27 mouse cellular contexts compared by ENCODE assay signal in genomic region chr15:91616016-91616415, GRCm38 (mm10). TPM values are rescaled to one million over a fixed set of nuclear protein-coding genes. Genes with fewer than 3 reads are reported as not detected.
DNase-seq lines count a peak whose midpoint lies in the region; TF ChIP-seq lines count a peak whose summit lies in the region.
"Had no signal": no experiment of that assay in that cellular context is flagged by ENCODE, and none has a peak within 500 bp of the region (broad histone marks: within the 10 kb centered on the region; RNA-seq: fewer than 3 reads in every experiment).

No protein-coding gene starts in this region.

- H3K27ac ChIP-seq in embryonic fibroblast, embryonic 13.5 days (ENCODE audit: insufficient read depth, low read length), result peak overlapping the region; percentile 67
- H3K27ac ChIP-seq: embryonic facial prominence, embryonic 12.5 days; forebrain, embryonic 12.5 days; heart, embryonic 15.5 days; hindbrain, embryonic 14.5 days; limb, embryonic 15.5 days; liver, embryonic 14.5 days; midbrain, embryonic 13.5 days had no signal

- peaks cover 8% of the 10 kb centered on the region; the same call in 1 of the 2 replicates for H3K4me1 ChIP-seq in embryonic fibroblast, embryonic 13.5 days (ENCODE audit: control insufficient read depth, insufficient read depth, low read length)
- H3K4me1 ChIP-seq: embryonic facial prominence, embryonic 12.5 days; forebrain, embryonic 12.5 days; heart, embryonic 15.5 days; limb, embryonic 15.5 days; megakaryocyte, embryonic 14.5 days; midbrain, embryonic 13.5 days had no signal

- no peak overlapping the region for H3K4me3 ChIP-seq in embryonic fibroblast, embryonic 13.5 days (ENCODE audit: insufficient read depth, low read length)
- H3K4me3 ChIP-seq: embryonic facial prominence, embryonic 12.5 days; erythroblast, embryonic 14.5 days; forebrain, embryonic 12.5 days; heart, embryonic 15.5 days; limb, embryonic 15.5 days; megakaryocyte, embryonic 14.5 days; midbrain, embryonic 13.5 days had no signal

- TF ChIP-seq CTCF in embryonic fibroblast, embryonic 13.5 days (IDR thresholded peaks at IDR 0.05; ENCODE audit: borderline replicate concordance, insufficient read depth, low read length), result no peak

- peak; percentile 14 for DNase-seq in adrenal gland, postnatal 10 days
- no peak for DNase-seq in adrenal gland, adult 18-20 months (ENCODE audit: low spot score in 2 of 2)
- peak; percentile 35 for DNase-seq in kidney, adult 18-20 months
- DNase-seq in kidney, postnatal 4 days, result no peak
- DNase-seq in adrenal gland, postnatal 14 days, result peak; percentile 39
- no peak for DNase-seq in lung, postnatal 25 days (ENCODE audit: low spot score)
- DNase-seq: cerebellum, adult 11-12 months; heart, postnatal 4 days; layer of hippocampus, adult 9-11 months; left cerebral cortex, postnatal 4 days; lung, embryonic 14.5 days; lung, postnatal 36 days; right cerebral cortex, postnatal 14 days; spleen, adult 18-20 months had no signal

- no peak for TF ChIP-seq POLR2A in embryonic fibroblast, embryonic 13.5 days (IDR thresholded peaks at IDR 0.05; ENCODE audit: low read depth, low read length)

RNA-seq across cellular contexts. Expression of gene Slc2a13, which starts 43.0 kb away (rescaled TPM):
- total RNA-seq in adrenal gland, postnatal 10 days (2021), result 1 to 10 TPM; 4.5 to 5.3 TPM
- 1 to 10 TPM; 3.6 to 3.9 TPM for total RNA-seq in adrenal gland, adult 18-20 months (2021)
- 4.0 and 4.4 TPM in 2 replicates for total RNA-seq in adrenal gland, postnatal 14 days (2021)
- polyA plus RNA-seq in embryonic fibroblast, embryonic 13.5 days (2011; ENCODE audit: insufficient read length, low read depth, missing spikeins), result 4.2 and 4.6 TPM in 2 replicates
- total RNA-seq: monocyte, adult 5-6 weeks had no signal
- polyA plus RNA-seq: CD4-positive, CD25-positive, alpha-beta regulatory T cell, adult 4 months; inflammation-experienced regulatory T-cells, adult 6 months had no signal

RNA-seq across cellular contexts. Expression of gene Lrrk2, which starts 57.0 kb away (rescaled TPM):
- total RNA-seq in adrenal gland, postnatal 10 days (2021), result 10 to 100 TPM; 19.0 to 19.7 TPM
- total RNA-seq in adrenal gland, adult 18-20 months (2021), result 10 to 100 TPM in 1 of 2 experiments, 1 to 10 TPM in 1; 7.8 to 99.8 TPM
- 31.0 and 44.6 TPM in 2 replicates for total RNA-seq in adrenal gland, postnatal 14 days (2021)
- polyA plus RNA-seq in embryonic fibroblast, embryonic 13.5 days (2011; ENCODE audit: insufficient read length, low read depth, missing spikeins), result 29.8 and 35.0 TPM in 2 replicates
- polyA plus RNA-seq: erythroblast, embryonic 14.5 days had no signal

Comparison
In these comparisons a context has a peak if more than half of its experiments do, and no peak if none do; other contexts are left out.
1. DNase-seq: peak in adrenal gland, postnatal 10 days (single experiment), kidney, adult 18-20 months (single experiment) and adrenal gland, postnatal 14 days (single experiment); none in adrenal gland, adult 18-20 months (0 of 2), kidney, postnatal 4 days (0 of 2) and lung, postnatal 25 days (single experiment).